Mouse (Mus musculus): ENCODE data around the gene Bmp3.

DNA sequence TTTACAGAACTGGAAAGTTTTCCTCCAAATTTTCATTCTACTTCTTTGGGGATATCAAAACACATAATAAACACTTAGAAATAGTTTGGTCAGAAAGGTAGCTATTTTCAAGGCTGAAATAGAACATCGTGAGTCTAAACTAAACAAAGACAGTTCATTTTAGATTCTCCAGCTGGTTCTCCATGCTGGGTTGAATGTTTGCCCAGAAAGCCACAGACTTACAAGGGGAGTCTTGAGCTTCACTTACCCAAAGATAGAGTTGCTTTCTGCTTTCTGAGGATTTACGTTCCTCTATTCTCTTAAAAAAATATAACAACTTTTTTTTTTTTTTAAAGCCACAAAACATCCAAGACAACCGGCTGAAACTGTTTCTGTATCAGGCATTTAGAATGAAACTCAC lies 40.1 kb downstream of the Bmp3 start:
- TF ChIP-seq CTCF (IDR thresholded peaks at IDR 0.05; ENCODE audit: insufficient read depth, low read depth, low read length) (no peak), POLR2A (IDR thresholded peaks at IDR 0.05; ENCODE audit: insufficient read depth, low read depth, low read length) (no peak)

Measured in olfactory bulb, adult 2 months (tissue).